Mouse (Mus musculus): Measurements from ENCODE around the gene Zfp648.

Zfp648 gene

DNA sequence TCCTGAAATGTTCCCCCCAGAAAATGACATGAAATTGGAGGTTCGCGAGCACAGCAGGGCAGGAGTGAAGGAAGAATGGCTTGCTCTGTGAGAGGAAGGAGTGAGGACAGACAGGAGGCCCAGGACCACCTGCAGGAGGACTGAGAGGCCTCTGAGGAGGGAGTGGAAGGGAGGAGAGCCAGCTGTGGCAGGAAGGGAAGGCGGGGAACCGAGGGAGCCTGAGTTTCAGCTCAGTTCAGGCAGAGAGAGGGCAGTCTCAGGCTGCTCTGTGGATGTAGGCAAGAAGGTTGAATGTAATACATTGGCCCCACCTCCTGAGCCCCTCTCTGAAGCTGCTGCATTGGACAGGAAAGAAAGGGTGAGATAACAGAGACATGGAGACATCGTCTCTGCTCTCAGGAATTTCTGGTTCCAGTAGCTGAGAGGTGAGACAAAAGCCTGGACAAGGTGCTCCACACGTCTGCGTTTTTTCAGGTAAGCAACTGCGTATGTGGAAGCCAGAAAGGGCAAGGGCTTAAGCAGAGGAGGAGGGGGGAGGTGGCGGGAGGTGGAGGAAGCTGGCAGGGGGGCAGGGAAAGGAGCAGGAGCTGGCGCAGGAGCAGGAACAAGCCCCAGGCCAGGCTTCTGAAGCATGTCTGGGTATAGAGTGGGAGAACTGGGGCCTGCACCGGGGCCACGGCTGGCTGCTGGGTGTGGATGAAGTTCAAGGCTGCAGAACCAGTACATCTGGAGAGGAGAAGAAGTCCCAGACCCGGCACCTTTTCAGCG lies at the start of gene Zfp648:
Gene Zfp648 (plus strand): TSS at position 233 of the 768 bp plus-strand sequence.
- no peak for DNase-seq (ENCODE audit: low read depth, low spot score)

DNA sequence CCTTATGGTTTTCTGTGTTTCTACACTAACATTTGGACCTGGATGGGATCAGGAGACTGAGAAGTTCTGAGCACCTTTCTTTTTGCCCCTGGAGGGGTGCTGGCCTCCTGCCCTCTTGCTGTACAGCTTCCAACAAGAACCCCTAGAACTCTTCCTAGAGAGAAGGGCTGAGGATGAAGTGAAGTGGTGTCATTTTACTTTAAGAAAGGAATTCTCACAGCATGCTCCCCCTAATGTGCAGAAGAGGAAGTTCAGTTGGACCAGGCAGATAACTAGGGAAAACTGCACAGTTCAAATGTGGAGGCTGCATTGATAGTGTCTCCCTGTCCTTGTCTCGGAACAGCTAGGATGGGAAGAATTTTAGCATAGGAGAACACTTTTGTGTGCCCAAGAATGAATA lies 48.4 kb upstream of the Zfp648 start:
- DNase-seq (ENCODE audit: low read depth, low spot score): no peak

DNA sequence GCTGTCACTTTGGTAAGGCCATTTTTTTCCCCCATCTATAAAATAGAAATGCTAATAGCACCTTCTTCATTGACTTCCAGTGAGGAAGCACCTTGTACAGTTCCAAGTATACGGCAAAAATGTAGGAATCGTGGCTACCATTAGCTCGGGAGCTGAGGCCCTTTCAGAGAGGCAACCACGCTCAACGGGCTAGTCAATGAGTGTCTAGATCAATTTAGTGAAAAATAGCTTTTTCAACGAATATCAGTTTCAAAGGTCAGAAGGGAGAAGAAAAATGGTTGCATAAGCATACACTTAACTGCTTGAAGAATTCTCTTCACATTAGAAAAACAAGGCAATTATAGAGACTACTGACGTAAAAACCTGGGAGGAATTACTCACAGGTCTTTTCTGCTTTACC lies 47.2 kb upstream of the Zfp648 start:
- no peak for DNase-seq (ENCODE audit: low read depth, low spot score)

DNA sequence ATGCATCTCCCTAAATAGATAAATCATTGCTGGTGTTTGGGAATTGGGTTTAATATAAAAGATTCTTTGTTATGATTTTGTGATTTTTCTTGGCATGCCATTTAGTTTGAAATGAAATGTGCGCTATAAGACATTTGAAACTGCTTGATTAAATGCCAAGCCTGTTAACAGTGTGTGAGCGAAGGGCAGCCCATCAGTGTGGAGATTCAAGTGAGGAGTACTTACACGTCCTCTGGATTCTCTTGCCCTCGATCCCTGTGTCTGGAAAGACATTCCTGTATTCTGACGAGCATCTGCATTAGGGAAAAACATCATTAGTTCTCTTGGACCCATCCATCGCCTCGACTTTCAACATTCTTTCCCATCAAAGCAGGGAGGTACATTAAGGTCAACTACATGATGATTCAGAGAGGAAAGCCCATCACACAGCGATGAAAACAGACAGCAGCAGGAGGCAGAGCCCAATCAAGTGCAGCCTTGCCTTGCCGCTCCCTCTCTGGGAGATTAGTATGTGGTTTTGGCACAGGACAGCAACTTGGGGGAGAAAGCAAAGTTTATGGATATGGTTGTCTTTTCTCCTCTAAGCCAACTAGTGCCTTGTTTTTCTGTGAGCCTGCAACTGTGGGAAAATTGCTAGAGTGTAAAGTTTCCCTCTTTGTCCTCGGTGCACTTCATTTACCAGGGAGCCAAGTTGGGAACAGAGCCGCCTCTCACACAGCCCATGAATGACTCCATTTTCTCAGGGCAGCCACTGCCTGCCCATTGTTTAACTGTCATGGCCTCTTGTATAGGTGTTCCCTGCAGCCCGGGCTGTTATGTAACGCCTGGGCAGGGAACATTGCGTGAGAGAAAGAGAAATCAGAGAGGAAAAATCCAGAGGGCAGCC lies 44.6 kb upstream of the Zfp648 start:
- no peak for DNase-seq (ENCODE audit: low read depth, low spot score)

DNA sequence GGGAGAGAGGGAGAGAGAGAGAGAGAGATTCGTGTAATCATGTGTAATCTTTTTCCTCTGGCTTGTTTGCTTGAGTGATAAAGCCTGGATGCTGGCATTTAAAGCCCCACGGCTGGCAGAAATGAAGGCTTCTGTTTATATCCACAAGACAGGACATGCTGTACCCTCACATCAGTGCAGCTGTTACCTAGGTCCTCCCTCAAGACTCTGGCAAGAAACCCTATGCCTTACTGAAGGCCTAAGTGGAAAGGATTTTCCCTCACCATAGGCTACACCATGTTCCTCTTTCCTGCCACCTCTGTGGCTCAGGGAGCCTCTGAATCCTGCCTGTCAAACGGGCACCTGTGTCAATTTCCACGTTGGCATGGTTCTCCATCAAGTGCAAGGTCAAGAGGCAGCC lies 43.9 kb upstream of the Zfp648 start:
- DNase-seq (ENCODE audit: low read depth, low spot score): no peak

DNA sequence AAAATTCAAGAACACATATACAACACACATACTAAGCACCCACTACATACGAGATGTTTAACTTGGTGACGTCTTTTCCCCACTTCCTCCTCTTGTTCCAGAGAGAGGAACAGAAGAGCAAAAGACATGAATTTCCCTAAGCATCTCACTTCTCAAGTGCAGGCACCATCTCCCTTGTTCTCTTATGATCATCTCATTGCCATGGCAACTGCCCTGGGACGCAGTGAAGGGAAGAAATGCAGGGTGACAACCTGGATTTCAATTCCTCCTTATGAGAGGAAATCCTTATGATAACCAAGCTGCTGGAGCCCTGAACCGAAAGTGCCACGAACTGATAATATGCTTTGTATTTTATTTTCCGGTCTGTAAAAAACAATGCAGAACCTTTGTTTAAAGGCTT lies 33.3 kb upstream of the Zfp648 start:
- no peak for DNase-seq (ENCODE audit: low read depth, low spot score)

DNA sequence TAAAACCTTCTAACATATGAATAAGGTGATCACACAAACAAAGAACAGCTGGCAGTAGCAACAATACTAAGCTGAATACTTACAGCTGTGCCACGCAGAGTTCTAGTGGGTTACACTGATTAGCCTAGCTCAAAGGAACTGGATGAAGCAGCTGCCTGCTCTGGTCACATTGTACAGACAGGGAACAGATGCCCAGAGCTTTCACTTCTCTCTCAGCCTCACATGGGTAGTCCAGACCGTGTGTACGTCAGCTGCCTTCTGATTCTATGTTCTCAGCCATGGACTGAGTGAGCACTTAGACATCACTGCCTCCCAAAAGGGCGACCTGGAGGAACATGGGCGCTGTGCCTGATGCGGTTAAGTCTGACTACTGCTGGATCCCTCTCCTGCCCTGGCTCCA lies 25.7 kb upstream of the Zfp648 start:
- no peak for DNase-seq (ENCODE audit: low read depth, low spot score)

DNA sequence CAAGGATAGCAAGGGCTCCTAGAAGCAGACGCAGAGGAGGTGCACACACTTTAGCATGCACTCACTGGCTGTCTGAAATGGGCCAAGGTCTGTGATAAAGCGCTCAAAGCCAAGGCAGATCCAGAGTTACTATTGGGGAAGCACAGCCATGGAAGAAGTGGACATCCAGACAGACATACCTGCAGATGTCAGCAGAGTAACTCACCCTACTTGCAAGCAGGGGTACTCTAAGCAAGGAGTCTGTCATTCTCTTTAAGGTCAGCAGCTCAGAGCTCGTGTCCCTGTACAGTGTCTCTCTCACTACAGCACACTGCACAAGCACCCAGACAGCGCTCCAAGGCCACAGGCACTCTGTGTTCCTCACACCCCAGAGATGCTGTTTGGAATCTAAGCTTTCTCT lies 23.2 kb upstream of the Zfp648 start:
- DNase-seq (ENCODE audit: low read depth, low spot score): no peak

DNA sequence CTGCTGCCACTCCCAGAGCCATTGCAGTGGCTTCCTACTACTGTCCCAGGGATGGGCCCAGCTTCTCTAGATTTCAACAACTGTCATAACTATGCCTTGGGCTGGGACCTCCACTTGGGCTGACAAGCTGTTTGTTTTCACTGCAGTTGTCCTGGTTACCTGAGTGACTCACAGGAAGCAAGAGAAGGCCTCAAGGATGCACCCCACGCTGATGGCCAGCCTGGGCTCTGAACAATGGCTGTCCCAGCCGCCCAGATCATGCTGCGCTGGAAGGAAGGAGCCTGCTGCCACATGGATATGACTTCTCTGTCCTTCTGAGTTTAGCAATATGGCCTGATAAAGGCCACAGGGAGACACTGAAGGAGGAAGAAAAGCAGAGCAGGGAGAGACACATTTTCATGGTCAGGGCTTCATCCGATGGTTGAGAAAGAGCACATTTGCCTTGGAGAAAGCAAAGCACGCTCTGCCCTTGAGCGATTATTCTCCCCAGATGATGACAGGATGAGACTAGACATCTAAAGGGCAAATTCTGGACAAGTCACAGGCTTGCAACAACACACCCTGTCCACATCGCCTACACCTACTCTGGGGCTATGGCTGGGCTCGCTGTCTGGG lies 22.3 kb upstream of the Zfp648 start:
- no peak for DNase-seq (ENCODE audit: low read depth, low spot score)

DNA sequence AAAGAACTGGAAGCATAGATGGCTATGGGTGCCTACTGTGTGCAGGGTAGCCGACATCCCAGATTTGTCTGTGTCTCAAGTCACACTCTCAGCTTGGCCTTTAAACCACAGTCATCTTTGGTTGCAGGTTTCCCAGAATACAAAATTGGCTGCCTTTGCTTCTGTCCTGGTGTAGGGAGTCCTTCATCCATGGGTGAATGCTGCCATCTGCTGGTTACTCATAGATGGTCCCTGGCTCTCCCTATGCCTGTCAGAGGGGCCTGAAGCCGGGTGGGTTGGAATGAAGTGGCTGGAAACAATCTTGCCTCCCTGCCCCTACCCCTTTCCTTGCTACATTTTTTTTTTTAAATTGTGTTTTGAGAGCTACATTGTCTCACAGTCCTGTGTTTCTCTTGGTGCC lies 20.0 kb upstream of the Zfp648 start:
- DNase-seq (ENCODE audit: low read depth, low spot score): peak; percentile 25

DNA sequence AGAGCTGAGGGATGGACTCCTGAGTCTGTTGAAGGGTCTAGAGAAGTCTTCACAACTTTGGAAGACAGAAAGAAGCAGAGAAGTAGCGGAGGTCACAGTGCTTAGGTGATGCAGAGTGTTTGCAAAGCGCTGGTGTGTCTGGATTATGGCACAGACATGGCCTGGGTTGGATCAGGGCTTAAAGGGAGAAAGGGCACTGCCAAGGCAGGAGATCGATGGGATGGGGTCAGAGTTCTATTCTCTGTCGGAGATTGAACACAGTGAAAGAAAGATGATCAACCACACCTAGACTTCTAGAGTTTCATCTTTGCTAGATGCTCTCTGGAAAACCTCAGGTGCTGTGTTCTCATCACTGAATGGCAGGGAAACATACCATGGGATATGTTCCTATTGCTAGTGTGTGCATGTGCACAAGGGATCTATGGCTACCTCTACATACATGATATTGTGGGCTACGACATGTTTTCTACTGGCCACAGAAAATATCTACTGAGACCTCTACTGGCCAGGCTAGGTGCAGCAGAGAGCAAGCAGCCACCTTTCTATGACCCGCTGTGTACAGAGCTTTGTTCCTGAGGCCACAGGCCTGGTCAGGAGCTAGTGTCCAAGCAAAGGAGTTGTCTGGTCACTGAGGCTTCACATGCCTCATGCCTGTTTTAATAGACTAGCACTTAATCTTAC lies 18.5 kb upstream of the Zfp648 start:
- no peak for DNase-seq (ENCODE audit: low read depth, low spot score)

DNA sequence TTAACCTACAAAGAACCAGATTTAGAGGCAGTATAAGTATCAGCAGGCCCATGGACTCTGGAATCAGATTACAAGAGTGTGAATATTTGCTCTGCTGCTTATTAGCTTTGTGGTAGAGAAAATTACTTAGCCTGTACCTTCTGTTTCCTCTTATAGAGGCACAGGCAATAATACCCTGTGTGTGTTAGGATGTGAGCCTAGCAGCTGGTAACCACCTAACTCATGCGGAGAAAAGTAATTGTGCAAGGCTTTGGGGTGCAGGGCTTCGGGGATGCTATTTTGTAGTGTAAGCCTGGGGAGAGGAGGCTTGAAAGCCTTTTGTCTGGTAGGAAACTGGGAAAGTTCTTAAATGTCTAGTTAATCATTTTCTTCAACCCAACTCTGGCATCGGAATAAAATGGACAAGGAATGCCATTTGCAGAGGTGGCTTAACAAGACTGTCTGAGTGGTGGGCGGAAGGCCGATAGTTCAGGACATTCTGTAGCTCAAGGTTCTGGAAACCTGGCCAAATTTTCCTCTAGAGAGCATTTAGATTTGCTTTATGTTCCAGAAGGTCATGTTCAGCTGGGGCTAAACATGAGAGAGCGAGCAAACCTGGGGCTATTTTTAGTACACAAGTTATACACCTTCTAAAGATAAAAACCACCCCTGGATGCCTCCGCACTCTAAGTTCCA lies 17.8 kb upstream of the Zfp648 start:
- DNase-seq (ENCODE audit: low read depth, low spot score): no peak

DNA sequence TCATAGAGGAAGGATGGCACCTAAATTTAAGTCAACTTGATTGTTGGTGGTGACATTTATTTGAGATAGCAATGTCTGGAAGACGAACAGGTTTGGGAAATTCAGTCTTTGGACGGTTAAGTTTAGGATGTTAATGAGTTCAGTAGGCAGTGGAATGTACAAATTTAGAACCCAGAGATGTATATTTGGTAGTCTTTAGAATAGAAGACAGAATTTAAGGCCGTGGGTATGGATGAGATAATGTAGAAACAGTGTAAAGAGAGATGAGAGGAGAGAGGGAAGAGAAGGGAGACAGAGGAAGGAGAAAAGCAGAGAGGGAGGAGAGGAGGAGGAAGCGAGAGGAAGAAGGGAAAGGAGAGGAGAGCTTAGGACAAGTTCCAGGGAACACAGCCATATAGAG lies 12.8 kb upstream of the Zfp648 start:
- DNase-seq (ENCODE audit: low read depth, low spot score): no peak

DNA sequence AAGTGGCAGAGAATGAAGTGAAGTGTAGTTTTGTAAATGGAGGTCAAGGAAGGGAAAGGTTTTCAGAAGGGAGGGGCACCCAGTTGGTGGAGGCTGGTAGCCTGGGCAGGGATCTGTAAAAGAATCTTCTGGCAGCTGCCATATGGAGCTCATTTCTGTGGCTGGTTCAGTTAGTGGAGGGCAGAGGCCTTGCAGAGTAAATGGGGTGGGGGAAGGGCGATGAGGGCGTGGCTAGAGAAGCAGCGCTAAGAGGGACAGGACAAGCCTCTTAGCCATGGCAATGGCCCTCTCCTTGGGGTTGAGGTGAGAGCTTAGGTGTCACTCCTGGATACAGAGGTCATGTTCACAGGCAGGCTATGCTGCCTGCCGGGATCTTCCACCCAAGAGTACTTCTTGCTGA lies 12.4 kb upstream of the Zfp648 start:
- DNase-seq (ENCODE audit: low read depth, low spot score): no peak

DNA sequence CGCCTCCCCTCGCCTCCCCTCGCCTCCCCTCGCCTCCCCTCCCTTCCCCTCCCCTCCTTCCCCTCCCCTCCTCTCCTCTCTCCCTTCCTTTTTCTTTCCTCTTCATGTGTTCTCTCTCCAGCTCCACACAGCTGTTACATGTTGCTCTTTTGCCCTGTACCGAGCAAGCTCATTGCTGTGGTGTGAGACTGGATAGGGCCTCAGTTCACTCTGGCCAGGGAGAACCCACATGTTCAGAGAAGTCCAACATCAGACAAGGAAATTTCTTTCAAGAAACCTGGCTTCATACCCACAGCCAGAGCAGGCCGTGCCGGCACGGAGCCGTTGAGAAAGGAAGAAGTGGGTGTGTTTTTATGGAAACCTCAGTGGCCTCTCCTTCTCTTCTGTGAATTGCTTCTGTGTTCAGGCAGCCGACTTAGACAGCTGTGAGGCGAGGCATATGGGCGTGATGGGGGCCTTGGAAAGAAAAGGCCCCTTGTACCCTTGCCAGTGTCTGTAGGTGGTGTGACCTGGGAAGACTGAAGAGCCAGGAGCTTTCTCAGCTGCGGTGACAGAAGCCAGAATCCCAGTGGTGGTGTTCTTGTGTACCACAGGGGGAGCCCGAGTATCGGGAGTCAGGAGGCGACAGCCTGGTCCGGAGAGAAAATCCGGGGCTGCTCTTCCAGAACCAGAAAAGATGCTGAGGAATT lies 11.0 kb upstream of the Zfp648 start:
- no peak for DNase-seq (ENCODE audit: low read depth, low spot score)

DNA sequence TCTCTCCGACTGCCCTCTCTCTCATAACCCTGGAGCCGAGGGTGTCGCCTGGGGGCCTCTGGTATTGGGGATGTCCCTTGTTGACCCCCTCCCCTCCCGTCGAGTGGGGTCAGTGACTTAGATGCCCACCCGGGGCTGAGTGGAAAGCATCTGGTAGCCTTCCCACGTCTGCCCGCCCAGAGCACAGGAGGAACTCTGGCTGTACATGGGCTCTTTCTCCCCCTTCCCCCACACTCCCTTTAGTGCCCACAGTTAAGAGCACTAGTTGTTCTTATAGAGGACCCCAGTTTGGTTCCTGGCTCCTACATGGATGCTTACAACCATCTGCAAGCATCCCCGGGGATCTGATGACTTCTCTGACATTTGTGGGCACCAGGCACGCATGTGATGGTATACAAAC lies 2.1 kb upstream of the Zfp648 start:
- DNase-seq (ENCODE audit: low read depth, low spot score): no peak

DNA sequence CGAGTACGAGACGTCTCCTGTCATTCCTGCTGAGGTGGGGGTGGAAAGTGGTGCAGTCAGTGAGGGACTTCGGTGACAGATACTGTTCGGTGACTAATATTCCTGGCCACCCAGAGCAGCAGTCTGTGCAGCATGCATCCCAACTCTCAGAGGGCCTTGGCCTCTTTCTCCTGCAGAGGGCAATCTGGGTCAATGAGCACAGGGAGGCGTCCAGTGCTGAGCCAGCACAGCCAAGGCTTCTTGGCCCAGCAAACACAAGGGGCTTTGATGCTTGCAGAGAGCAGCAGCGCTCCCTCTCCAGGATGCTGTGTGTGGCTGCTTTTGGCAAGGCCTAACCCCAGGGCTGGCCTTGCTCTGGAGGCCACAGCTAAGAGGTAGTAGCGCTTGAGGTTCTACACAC lies 1.6 kb downstream of the Zfp648 start:
- no peak for DNase-seq (ENCODE audit: low read depth, low spot score)

DNA sequence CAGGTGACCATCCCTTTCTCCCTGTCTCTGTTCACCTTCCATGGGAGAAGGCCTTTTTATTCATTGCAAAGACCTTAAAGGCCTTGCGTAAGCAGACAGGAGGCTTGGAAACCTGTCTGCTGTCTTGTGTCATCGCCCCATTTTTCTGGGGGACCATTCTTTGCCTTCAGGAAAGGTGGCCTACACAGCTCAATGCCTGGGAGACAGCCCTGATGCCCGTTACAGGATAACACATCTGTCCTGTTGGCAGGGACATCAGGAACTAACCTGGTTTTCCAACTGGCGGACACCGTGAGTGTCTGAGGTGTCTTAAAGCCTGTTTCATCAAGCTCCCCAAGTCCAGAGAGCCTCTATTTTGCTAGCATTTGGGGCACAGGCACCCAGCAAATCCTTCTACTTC lies 2.4 kb downstream of the Zfp648 start:
- no peak for DNase-seq (ENCODE audit: low read depth, low spot score)

DNA sequence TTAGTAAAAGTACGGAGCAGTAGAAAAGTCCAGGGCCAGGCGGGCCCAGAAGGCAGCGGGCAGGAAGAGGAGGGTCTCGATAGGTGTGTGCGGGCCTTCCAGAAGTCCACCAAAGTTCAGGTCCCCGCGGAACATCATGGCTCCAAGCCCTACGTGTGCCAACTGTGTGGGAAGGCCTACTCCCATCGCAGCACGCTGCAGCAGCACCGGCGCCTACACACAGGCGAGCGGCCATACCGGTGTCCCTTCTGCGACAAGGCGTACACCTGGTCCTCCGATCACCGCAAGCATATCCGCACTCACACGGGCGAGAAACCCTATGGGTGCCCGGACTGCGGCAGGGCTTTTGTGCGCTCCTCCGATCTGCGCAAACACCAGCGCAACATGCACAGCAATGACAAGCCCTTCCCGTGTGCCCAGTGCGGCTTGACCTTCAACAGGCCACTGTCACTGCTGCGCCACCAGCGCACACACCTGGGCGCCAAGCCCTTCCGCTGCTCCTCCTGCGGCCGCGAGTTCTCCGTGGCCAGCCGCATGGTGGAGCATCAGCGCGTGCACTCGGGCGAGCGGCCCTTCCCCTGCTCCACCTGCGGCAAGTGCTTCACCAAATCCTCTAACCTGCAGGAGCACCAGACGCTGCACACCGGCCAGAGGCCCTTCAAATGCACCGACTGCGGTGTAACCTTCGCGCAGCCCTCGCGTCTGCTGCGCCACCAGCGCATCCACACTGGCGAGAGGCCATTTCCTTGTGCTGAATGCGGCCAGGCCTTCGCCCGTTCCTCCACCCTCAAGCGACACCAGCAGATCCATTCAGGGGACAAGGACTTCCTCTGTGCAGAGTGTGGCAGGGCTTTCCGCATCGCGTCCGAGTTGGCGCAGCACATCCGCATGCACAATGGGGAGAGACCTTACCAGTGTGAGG lies 3.9 kb downstream of the Zfp648 start:
- no peak for DNase-seq (ENCODE audit: low read depth, low spot score)

DNA sequence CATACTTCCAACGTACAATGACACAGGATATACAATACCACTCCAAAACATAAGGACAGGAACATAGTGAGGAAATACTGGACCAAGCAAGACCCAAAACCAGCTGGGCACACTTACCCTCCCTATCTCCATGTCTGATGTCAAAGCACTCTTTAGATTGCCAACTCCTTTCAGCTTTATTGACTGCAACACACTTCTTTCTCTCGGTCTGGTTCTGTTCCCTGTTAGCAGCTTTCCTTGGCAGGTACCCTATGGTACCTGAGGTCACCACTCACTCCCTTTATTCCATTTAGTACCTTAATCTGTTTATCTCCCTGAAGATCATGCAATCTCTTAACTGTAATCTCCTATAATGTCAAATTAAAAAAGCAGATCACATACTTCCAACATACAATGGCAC lies 19.0 kb downstream of the Zfp648 start:
- no peak for DNase-seq (ENCODE audit: low read depth, low spot score)
